Mouse (Mus musculus): ENCODE data around the gene Tnfrsf14. TPM values are rescaled to one million over a fixed set of nuclear protein-coding genes. Genes with fewer than 3 reads are reported as not detected.

The Tnfrsf14 gene
- polyA plus RNA-seq, 1 experiment from 2014 or later: 62.9 TPM

GRCm38 (mm10) chr4:154946319-154946718, 18.0 kb upstream of the Tnfrsf14 start:
- Histone ChIP-seq H3K27me3 (replicated peaks) (peaks cover 72% of the 10 kb centered on the region), H3K27ac (peak overlapping the region; percentile 27; the same call in 1 of the 2 replicates), H3K4me2 (peak overlapping the region; percentile 42), H3K36me3 (no peaks in the 10 kb centered on the region), H3K4me1 (peaks cover 15% of the 10 kb centered on the region), H3K4me3 (peak overlapping the region; percentile 10; the same call in 1 of the 2 replicates), H3K9ac (0 out of 2 replicates have a peak overlapping the region, but pooled peaks have one; percentile 20), H3K9me3 (replicated peaks) (no peaks in the 10 kb centered on the region)
- WGBS (ENCODE audit: insufficient replicate concordance): 6% methylated on average over 8 of the region's 8 CpGs
- peak; percentile 64 for ATAC-seq

GRCm38 (mm10) chr4:154944121-154944590, 15.8 kb upstream of the Tnfrsf14 start:
- ATAC-seq: peak; percentile 85
- no peaks in the 10 kb centered on the region for H3K9me3 ChIP-seq (replicated peaks)
- no peaks in the 10 kb centered on the region for H3K36me3 ChIP-seq
- H3K9ac ChIP-seq: peak overlapping the region; percentile 25; the same call in 1 of the 2 replicates
- peaks cover 65% of the 10 kb centered on the region for H3K27me3 ChIP-seq (replicated peaks)
- no peak overlapping the region for H3K4me3 ChIP-seq
- peaks cover 17% of the 10 kb centered on the region for H3K4me1 ChIP-seq
- WGBS (ENCODE audit: insufficient replicate concordance): 19% methylated on average over 2 of the region's 2 CpGs
- H3K4me2 ChIP-seq: no peak overlapping the region
- peak overlapping the region; percentile 52 for H3K27ac ChIP-seq

DNA sequence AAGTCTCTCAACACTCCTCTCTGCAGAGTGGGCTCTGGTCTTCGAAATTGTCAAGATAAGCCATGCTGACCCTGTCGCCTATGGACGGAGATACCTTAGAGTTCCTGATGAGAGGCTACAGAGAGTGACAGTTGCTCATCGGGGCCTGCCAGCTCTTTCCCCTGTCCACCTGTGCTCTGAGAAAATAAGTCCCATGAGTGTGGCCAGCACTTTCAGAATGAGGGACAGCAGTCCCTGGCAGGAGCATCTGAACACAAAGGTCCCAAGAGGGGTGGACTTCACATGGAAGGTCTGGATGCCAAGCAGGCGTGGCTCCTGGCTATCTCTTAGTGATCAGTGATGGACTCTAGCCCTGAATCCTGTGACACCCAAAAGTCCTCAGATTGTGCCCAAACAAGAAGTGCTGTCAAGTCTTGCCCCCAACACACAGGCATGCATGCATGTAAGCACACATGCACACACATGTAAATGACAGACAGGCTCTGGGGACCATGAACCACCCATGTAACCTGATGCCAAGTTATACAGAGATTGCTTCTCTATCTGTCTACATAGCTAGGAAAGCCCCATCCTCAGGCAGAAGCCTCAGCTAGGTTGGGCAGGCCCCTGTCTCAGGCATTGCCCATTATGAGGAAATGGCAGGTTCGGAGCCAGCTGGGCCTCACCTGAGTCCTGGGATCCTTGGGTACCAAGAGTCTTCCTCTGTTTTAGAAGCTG, 15.1 kb upstream of the Tnfrsf14 start:
- WGBS (ENCODE audit: insufficient replicate concordance): 68% methylated on average over 6 of the region's 6 CpGs
- Histone ChIP-seq H3K4me3 (no peak overlapping the region), H3K4me1 (peaks cover 17% of the 10 kb centered on the region), H3K36me3 (no peaks in the 10 kb centered on the region), H3K9me3 (replicated peaks) (no peaks in the 10 kb centered on the region), H3K27ac (peak overlapping the region; percentile 52), H3K9ac (peak overlapping the region; percentile 25; the same call in 1 of the 2 replicates), H3K4me2 (no peak overlapping the region), H3K27me3 (replicated peaks) (peaks cover 60% of the 10 kb centered on the region)
- ATAC-seq: no peak

DNA sequence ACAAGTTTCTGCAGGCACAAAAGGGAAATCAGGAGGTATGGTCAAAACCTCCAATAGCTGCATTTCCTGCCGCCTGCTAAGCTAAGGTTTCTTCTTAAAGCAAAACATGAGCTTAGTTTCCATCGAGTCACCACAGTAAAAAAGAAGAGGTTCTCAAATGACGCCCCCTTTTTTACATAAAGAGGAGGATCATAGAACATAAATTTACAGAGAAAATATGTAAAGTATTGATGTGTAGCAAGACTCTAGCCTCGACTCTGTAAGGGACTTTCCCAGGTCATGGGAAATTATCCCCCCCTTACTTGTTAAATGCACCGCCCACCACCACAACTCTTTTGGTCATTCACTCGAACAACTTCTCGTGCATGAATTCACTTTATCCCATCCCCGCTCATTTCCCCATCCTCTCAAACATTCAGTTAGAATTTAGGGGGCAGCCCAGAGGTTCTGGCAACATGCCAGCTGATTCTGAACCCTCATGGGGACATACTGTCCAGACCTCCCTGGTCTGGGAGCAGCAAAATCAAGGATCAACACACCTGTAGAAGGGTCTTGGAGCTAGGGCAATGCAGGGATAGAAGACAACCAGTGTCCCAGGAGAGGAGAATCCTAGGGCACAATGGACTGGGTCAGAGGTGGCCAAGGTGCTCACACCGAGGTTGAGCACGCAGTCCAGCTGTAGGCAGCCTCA, 14.4 kb upstream of the Tnfrsf14 start:
- WGBS (ENCODE audit: insufficient replicate concordance): 71% methylated on average over 10 of the region's 10 CpGs
- Histone ChIP-seq H3K27me3 (replicated peaks) (peaks cover 58% of the 10 kb centered on the region), H3K4me3 (no peak overlapping the region), H3K36me3 (no peaks in the 10 kb centered on the region), H3K4me1 (peaks cover 17% of the 10 kb centered on the region), H3K27ac (no peak overlapping the region), H3K9ac (no peak overlapping the region), H3K9me3 (replicated peaks) (no peaks in the 10 kb centered on the region), H3K4me2 (no peak overlapping the region)
- no peak for ATAC-seq

- Histone ChIP-seq H3K36me3 (no peaks in the 10 kb centered on the region), H3K4me3 (no peak overlapping the region), H3K4me2 (no peak overlapping the region), H3K27me3 (replicated peaks) (peaks cover 53% of the 10 kb centered on the region), H3K27ac (no peak overlapping the region), H3K4me1 (peaks cover 17% of the 10 kb centered on the region), H3K9me3 (replicated peaks) (no peaks in the 10 kb centered on the region), H3K9ac (no peak overlapping the region)
- 83% methylated on average over 5 of the region's 5 CpGs for WGBS (ENCODE audit: insufficient replicate concordance)
- ATAC-seq: no peak
These were observed 13.5 kb upstream of the Tnfrsf14 start for GRCm38 (mm10) chr4:154941831-154942230.

GRCm38 (mm10) chr4:154940156-154940555, 11.8 kb upstream of the Tnfrsf14 start:
- ATAC-seq: no peak

GRCm38 (mm10) chr4:154937746-154938145, 9.4 kb upstream of the Tnfrsf14 start:
- H3K4me3 ChIP-seq: no peak overlapping the region
- H3K4me1 ChIP-seq: peaks cover 11% of the 10 kb centered on the region
- H3K9me3 ChIP-seq (replicated peaks): no peaks in the 10 kb centered on the region
- no peak overlapping the region for H3K4me2 ChIP-seq
- ATAC-seq: no peak
- H3K27ac ChIP-seq: no peak overlapping the region
- H3K9ac ChIP-seq: no peak overlapping the region
- 75% methylated on average over 1 of the region's 1 CpGs for WGBS (ENCODE audit: insufficient replicate concordance)
- peaks cover 58% of the 10 kb centered on the region for H3K27me3 ChIP-seq (replicated peaks)
- H3K36me3 ChIP-seq: no peaks in the 10 kb centered on the region

More at GRCm38 (mm10) chr4:154940156-154940555, 11.8 kb upstream of the Tnfrsf14 start:
- Histone ChIP-seq H3K36me3 (no peaks in the 10 kb centered on the region), H3K4me3 (no peak overlapping the region), H3K9me3 (replicated peaks) (no peaks in the 10 kb centered on the region), H3K9ac (no peak overlapping the region), H3K4me1 (peaks cover 12% of the 10 kb centered on the region), H3K27me3 (replicated peaks) (peaks cover 45% of the 10 kb centered on the region), H3K4me2 (no peak overlapping the region), H3K27ac (0 out of 2 replicates have a peak overlapping the region, but pooled peaks have one; percentile 10)
- WGBS (ENCODE audit: insufficient replicate concordance): 74% methylated on average over 2 of the region's 2 CpGs

GRCm38 (mm10) chr4:154936542-154937255, 8.3 kb upstream of the Tnfrsf14 start:
- 60% methylated on average over 8 of the region's 8 CpGs for WGBS (ENCODE audit: insufficient replicate concordance)
- Histone ChIP-seq H3K9me3 (replicated peaks) (no peaks in the 10 kb centered on the region), H3K27me3 (replicated peaks) (peaks cover 54% of the 10 kb centered on the region), H3K4me3 (no peak overlapping the region), H3K4me1 (peaks cover 14% of the 10 kb centered on the region), H3K27ac (no peak overlapping the region), H3K4me2 (no peak overlapping the region), H3K36me3 (no peaks in the 10 kb centered on the region), H3K9ac (no peak overlapping the region)
- no peak for ATAC-seq

GRCm38 (mm10) chr4:154935788-154936187, 7.4 kb upstream of the Tnfrsf14 start:
- Histone ChIP-seq H3K4me1 (peaks cover 14% of the 10 kb centered on the region), H3K9ac (no peak overlapping the region), H3K4me3 (no peak overlapping the region), H3K4me2 (no peak overlapping the region), H3K27ac (no peak overlapping the region), H3K36me3 (no peaks in the 10 kb centered on the region), H3K9me3 (replicated peaks) (no peaks in the 10 kb centered on the region), H3K27me3 (replicated peaks) (peaks cover 48% of the 10 kb centered on the region)
- no peak for ATAC-seq
- 76% methylated on average over 7 of the region's 7 CpGs for WGBS (ENCODE audit: insufficient replicate concordance)

DNA sequence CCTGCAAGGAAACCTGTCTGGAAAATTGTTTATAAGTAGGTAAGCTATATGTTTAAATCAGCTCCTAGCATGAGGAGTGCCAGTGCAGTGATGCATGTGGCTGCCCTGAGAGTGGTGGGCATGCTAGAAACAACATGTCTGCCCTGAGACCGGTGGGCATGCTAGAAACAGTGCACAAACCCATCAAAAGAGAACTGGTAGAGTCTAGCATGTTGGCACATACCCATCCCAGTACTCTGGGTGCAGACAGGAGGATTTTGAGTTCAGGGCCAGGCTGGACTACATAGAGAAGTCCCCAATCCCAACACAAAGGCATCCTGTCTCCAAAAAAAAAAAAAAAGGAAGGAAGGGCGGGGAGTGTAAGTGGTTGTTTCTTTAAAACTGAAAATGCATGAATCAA, 6.4 kb upstream of the Tnfrsf14 start:
- 77% methylated on average over 2 of the region's 2 CpGs for WGBS (ENCODE audit: insufficient replicate concordance)
- Histone ChIP-seq H3K27me3 (replicated peaks) (peaks cover 40% of the 10 kb centered on the region), H3K4me2 (no peak overlapping the region), H3K4me1 (peaks cover 21% of the 10 kb centered on the region), H3K27ac (0 out of 2 replicates have a peak overlapping the region, but pooled peaks have one; percentile 20), H3K36me3 (no peaks in the 10 kb centered on the region), H3K4me3 (no peak overlapping the region), H3K9me3 (replicated peaks) (no peaks in the 10 kb centered on the region), H3K9ac (no peak overlapping the region)
- no peak for ATAC-seq

GRCm38 (mm10) chr4:154933306-154933907, 5.0 kb upstream of the Tnfrsf14 start:
- no peaks in the 10 kb centered on the region for H3K9me3 ChIP-seq (replicated peaks)
- no peak overlapping the region for H3K9ac ChIP-seq
- no peaks in the 10 kb centered on the region for H3K36me3 ChIP-seq
- H3K27me3 ChIP-seq (replicated peaks): peaks cover 34% of the 10 kb centered on the region
- no peak overlapping the region for H3K4me3 ChIP-seq
- H3K27ac ChIP-seq: no peak overlapping the region
- 63% methylated on average over 13 of the region's 13 CpGs for WGBS (ENCODE audit: insufficient replicate concordance)
- H3K4me1 ChIP-seq: peaks cover 32% of the 10 kb centered on the region
- ATAC-seq: no peak
- H3K4me2 ChIP-seq: no peak overlapping the region
